Mouse (Mus musculus) heart, embryonic 12.5 days (tissue): ENCODE measurements around the gene Hist1h2bh. TPM values are rescaled to one million over a fixed set of nuclear protein-coding genes. Genes with fewer than 3 reads are reported as not detected.

ENCODE experiments used
- ATAC-seq: fragments of 200-750 bp; cut with Nextera tagmentation; 2 replicates; pipeline ENCODE4 v1.8.0; 2017; ENCODE audit warnings: moderate TSS enrichment, moderate library complexity; ENCODE audit not compliant: insufficient number of reproducible peaks, low FRiP score
- H3K27ac ChIP-seq: fragments of 300-500 bp; sonication (generic); 2 replicates; pipeline ENCODE4 v1.5.1; 2016; ENCODE audit warnings: mild to moderate bottlenecking, moderate library complexity; ENCODE audit not compliant: poor library complexity, severe bottlenecking
- H3K27me3 ChIP-seq: fragments of 300-500 bp; sonication (generic); replicated peaks from 2 replicates; pipeline ENCODE4 v1.6.1; 2016; ENCODE audit warnings: mild to moderate bottlenecking, moderate library complexity
- H3K36me3 ChIP-seq: fragments of 300-500 bp; sonication (generic); 2 replicates; pipeline ENCODE4 v1.6.1; 2016; ENCODE audit warnings: mild to moderate bottlenecking, moderate library complexity
- H3K4me1 ChIP-seq: fragments of 300-500 bp; sonication (generic); replicated peaks from 2 replicates; pipeline ENCODE4 v1.6.1; 2016; ENCODE audit warnings: mild to moderate bottlenecking
- H3K4me2 ChIP-seq: fragments of 300-500 bp; sonication (generic); 2 replicates; pipeline ENCODE4 v1.6.1; 2016; ENCODE audit warnings: mild to moderate bottlenecking, moderate library complexity
- H3K4me3 ChIP-seq: fragments of 300-500 bp; sonication (generic); 2 replicates; pipeline ENCODE4 v1.5.1; 2016; ENCODE audit warnings: mild to moderate bottlenecking
- H3K9ac ChIP-seq: fragments of 300-500 bp; sonication (generic); 2 replicates; pipeline ENCODE4 v1.6.1; 2016; ENCODE audit warnings: mild to moderate bottlenecking, moderate library complexity
- H3K9me3 ChIP-seq: fragments of 300-500 bp; sonication (generic); replicated peaks from 2 replicates; pipeline ENCODE4 v1.6.1; 2016; ENCODE audit warnings: mild to moderate bottlenecking, moderate library complexity
- WGBS: fragments of 180-500 bp; shearing (Covaris S2); methylation state at CpG from one replicate; pipeline ENCODE4 v1.1.7; 2016; 5-methylcytosine and 5-hydroxymethylcytosine counted together
- microRNA-seq: library from miRNA; unstranded; fragments of <30 nt; microRNA quantifications from one replicate; pipeline ENCODE4, GENCODE M21; 2017
- polyA plus RNA-seq: library from polyadenylated mRNA; unstranded; fragments of >200 nt; fragmentation: Nextera tagmentation; extraction: Ambion mirVana; gene quantifications from 2 replicates; pipeline ENCODE4 v1.2.1, GENCODE M21; 2016

The Hist1h2bh gene
- polyA plus RNA-seq, 1 experiment from 2014 or later, result 0.26 TPM

- 8% methylated on average over 10 of the region's 10 CpGs for WGBS
- Histone ChIP-seq H3K36me3 (no peaks in the 10 kb centered on the region), H3K4me1 (peaks cover 8% of the 10 kb centered on the region; the same call in 1 of the 2 replicates), H3K9ac (peak overlapping the region; percentile 25; the same call in 1 of the 2 replicates), H3K4me3 (peak overlapping the region; percentile 45), H3K4me2 (peak overlapping the region; percentile 68), H3K27me3 (no peaks in the 10 kb centered on the region), H3K9me3 (no peaks in the 10 kb centered on the region), H3K27ac (peak overlapping the region; percentile 36)
- ATAC-seq, result no peak
Measured at GRCm38 (mm10) chr13:23498653-23499052, 44.5 kb downstream of the Hist1h2bh start.

- ATAC-seq, result no peak
- peak overlapping the region; percentile 45 for H3K4me3 ChIP-seq
- no peaks in the 10 kb centered on the region for H3K36me3 ChIP-seq
- no peaks in the 10 kb centered on the region for H3K27me3 ChIP-seq
- no peaks in the 10 kb centered on the region for H3K9me3 ChIP-seq
- peaks cover 5% of the 10 kb centered on the region; the same call in 1 of the 2 replicates for H3K4me1 ChIP-seq
- peak overlapping the region; percentile 36; the same call in 1 of the 2 replicates for H3K27ac ChIP-seq
- 3% methylated on average over 19 of the region's 19 CpGs for WGBS
- peak overlapping the region; percentile 68 for H3K4me2 ChIP-seq
- H3K9ac ChIP-seq, result no peak overlapping the region; the same call in 1 of the 2 replicates
Measured at GRCm38 (mm10) chr13:23497656-23498321, 45.4 kb downstream of the Hist1h2bh start.

GRCm38 (mm10) chr13:23495526-23495925 lies 47.7 kb downstream of the Hist1h2bh start:
- H3K9me3 ChIP-seq, result no peaks in the 10 kb centered on the region
- WGBS, result 76% methylated on average over 6 of the region's 6 CpGs
- H3K36me3 ChIP-seq, result no peaks in the 10 kb centered on the region
- peaks cover 10% of the 10 kb centered on the region for H3K4me1 ChIP-seq
- no peak overlapping the region for H3K4me2 ChIP-seq
- no peaks in the 10 kb centered on the region for H3K27me3 ChIP-seq
- no peak overlapping the region for H3K27ac ChIP-seq
- H3K4me3 ChIP-seq, result no peak overlapping the region
- no peak overlapping the region for H3K9ac ChIP-seq
- ATAC-seq, result no peak

- H3K27ac ChIP-seq, result no peak overlapping the region
- ATAC-seq, result no peak
- no peaks in the 10 kb centered on the region for H3K36me3 ChIP-seq
- H3K4me1 ChIP-seq, result peaks cover 13% of the 10 kb centered on the region
- H3K9ac ChIP-seq, result peak overlapping the region; percentile 49; the same call in 1 of the 2 replicates
- WGBS, result 7% methylated on average over 14 of the region's 14 CpGs
- H3K4me3 ChIP-seq, result peak overlapping the region; percentile 46
- H3K4me2 ChIP-seq, result peak overlapping the region; percentile 63
- no peaks in the 10 kb centered on the region for H3K9me3 ChIP-seq
- peaks cover 7% of the 10 kb centered on the region; the same call in 1 of the 2 replicates for H3K27me3 ChIP-seq
Measured at GRCm38 (mm10) chr13:23491990-23492389, 51.2 kb downstream of the Hist1h2bh start.

Small RNAs within 50 kb of the gene (microRNA-seq; reads per million reads assigned to microRNA genes)
- gene Gm44297, result not detected
- not detected for gene Gm44359
- gene Gm44394, result not detected
- gene n-TStga1, result 0.94 reads per million

Other genes starting within 250 kb of the Hist1h2bh start
- 43.0 and 46.7 TPM in 2 replicates for gene Zfp322a, start 174.2 kb downstream of the Hist1h2bh start, polyA plus RNA-seq
- gene Abt1, start 119.5 kb downstream of the Hist1h2bh start, polyA plus RNA-seq, result 8.1 and 8.9 TPM in 2 replicates
- gene Btn1a1, start 77.5 kb downstream of the Hist1h2bh start, polyA plus RNA-seq, result 2.6 and 2.9 TPM in 2 replicates
- gene Btn2a2, start 54.5 kb downstream of the Hist1h2bh start, polyA plus RNA-seq, result 0.45 and 0.58 TPM in 2 replicates
- 4.4 and 5.2 TPM in 2 replicates for gene Hist1h4h, start 12.3 kb downstream of the Hist1h2bh start, polyA plus RNA-seq
- 2.7 and 7.0 TPM in 2 replicates for gene Hist1h2af, start 9.5 kb downstream of the Hist1h2bh start, polyA plus RNA-seq
- 3.9 and 4.0 TPM in 2 replicates for gene Hist1h3g, start 8.0 kb downstream of the Hist1h2bh start, polyA plus RNA-seq
- gene Hist1h3f, start 660 bp upstream of the Hist1h2bh start, polyA plus RNA-seq, result 0.32 and 0.36 TPM in 2 replicates
- 0.95 TPM in 1 of 2 replicates, not detected in the other for gene Hist1h4f, start 8.3 kb upstream of the Hist1h2bh start, polyA plus RNA-seq
- 0.21 and 0.26 TPM in 2 replicates for gene Hist1h1d, start 9.9 kb upstream of the Hist1h2bh start, polyA plus RNA-seq
- 1.7 and 2.1 TPM in 2 replicates for gene Hist1h3e, start 19.0 kb upstream of the Hist1h2bh start, polyA plus RNA-seq
- 40.3 and 45.8 TPM in 2 replicates for gene Hist1h2ae, start 27.8 kb upstream of the Hist1h2bh start, polyA plus RNA-seq
- 4.5 and 4.8 TPM in 2 replicates for gene Hist1h2bg, start 28.0 kb upstream of the Hist1h2bh start, polyA plus RNA-seq
- gene Hist1h2bf, start 30.8 kb upstream of the Hist1h2bh start, polyA plus RNA-seq, result 1.5 and 2.0 TPM in 2 replicates
- 1.1 and 2.3 TPM in 2 replicates for gene Hist1h2ad, start 31.0 kb upstream of the Hist1h2bh start, polyA plus RNA-seq
- gene Hist1h3d, start 32.4 kb upstream of the Hist1h2bh start, polyA plus RNA-seq, result 1.4 and 1.6 TPM in 2 replicates
- gene Hist1h4d, start 38.2 kb upstream of the Hist1h2bh start, polyA plus RNA-seq, result 43.5 and 46.9 TPM in 2 replicates
- gene Hist1h2be, start 77.7 kb upstream of the Hist1h2bh start, polyA plus RNA-seq, result 1.2 and 2.0 TPM in 2 replicates
- 10.6 and 11.6 TPM in 2 replicates for gene Hist1h1e, start 79.2 kb upstream of the Hist1h2bh start, polyA plus RNA-seq
- 0.70 and 0.78 TPM in 2 replicates for gene Hist1h2ac, start 140.6 kb upstream of the Hist1h2bh start, polyA plus RNA-seq
- 43.6 and 49.5 TPM in 2 replicates for gene Hist1h2bc, start 140.8 kb upstream of the Hist1h2bh start, polyA plus RNA-seq
- gene Hist1h1t, start 152.4 kb upstream of the Hist1h2bh start, polyA plus RNA-seq, result not detected in 2 replicates
- 2.7 and 3.5 TPM in 2 replicates for gene Hist1h4c, start 155.1 kb upstream of the Hist1h2bh start, polyA plus RNA-seq
- 10.5 and 13.2 TPM in 2 replicates for gene Hfe, start 167.5 kb upstream of the Hist1h2bh start, polyA plus RNA-seq
- gene Hist1h1c, start 195.4 kb upstream of the Hist1h2bh start, polyA plus RNA-seq, result 36.5 and 41.9 TPM in 2 replicates
- 3.0 and 5.1 TPM in 2 replicates for gene Hist1h3c, start 202.2 kb upstream of the Hist1h2bh start, polyA plus RNA-seq
- gene Hist1h2bb, start 203.3 kb upstream of the Hist1h2bh start, polyA plus RNA-seq, result 0.88 and 1.4 TPM in 2 replicates
- gene Hist1h2ab, start 207.7 kb upstream of the Hist1h2bh start, polyA plus RNA-seq, result 16.7 and 20.9 TPM in 2 replicates
- gene Hist1h3b, start 208.9 kb upstream of the Hist1h2bh start, polyA plus RNA-seq, result 3.4 and 3.5 TPM in 2 replicates
- gene Hist1h4b, start 213.6 kb upstream of the Hist1h2bh start, polyA plus RNA-seq, result 2.1 and 2.3 TPM in 2 replicates
- not detected in 2 replicates for gene Hist1h4a, start 217.8 kb upstream of the Hist1h2bh start, polyA plus RNA-seq
- 1.7 and 3.5 TPM in 2 replicates for gene Hist1h3a, start 219.0 kb upstream of the Hist1h2bh start, polyA plus RNA-seq
- 0.54 and 1.4 TPM in 2 replicates for gene Hist1h1a, start 220.3 kb upstream of the Hist1h2bh start, polyA plus RNA-seq
- gene Trim38, start 226.5 kb upstream of the Hist1h2bh start, polyA plus RNA-seq, result 0.13 TPM in 1 of 2 replicates, not detected in the other